Mouse (Mus musculus) retina, postnatal 7 days (tissue): Measurements from ENCODE around the gene Cdc14a.
A peak's percentile ranks its signal among the peaks of the same experiment; 100 is the strongest.

ENCODE experiments used
- DNase-seq: peaks from one replicate; pipeline ENCODE4 v3.0.0-alpha.2; 2012; ENCODE audit warnings: low read depth, low spot score

Cdc14a gene

DNA sequence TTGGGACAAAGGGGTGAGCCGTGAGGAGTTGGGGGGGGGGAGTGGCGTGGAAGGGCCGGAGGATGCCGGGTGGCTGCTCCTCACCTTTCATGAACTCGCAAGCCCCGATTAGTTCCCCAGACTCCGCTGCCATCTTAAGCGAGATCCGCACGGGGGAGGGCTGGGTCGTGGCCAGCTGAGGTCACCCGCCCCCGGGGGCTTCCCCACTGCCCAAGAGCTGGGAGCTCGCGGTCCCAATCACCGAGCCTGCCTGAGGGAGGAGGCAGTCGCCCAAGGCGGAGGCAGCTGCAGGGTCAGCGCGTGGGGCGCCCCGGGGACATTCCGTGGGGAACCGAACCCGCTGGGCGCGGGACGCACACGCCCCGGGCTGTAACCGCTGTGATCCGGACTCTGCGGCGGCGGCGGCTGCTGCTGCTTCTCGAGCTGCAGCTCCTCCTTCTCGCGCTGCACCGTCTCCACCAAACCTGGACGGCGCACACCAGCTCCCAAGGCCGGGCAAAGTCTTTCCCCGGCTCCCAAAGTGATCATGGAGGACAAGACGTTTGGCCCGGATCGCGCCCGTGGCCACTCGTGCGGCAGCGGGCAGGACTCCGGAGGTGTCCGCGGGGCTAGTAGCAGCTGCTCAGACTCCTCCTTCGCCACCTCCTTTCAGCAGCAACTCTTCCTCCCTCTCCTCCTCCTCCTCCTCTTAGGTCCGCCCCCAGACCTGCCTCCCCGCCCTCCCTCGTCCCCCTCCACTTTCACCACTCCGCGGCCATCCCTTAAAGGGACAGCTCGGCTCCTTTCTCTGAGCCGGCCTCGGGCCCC is at the start of gene Cdc14a:
Gene Cdc14a (minus strand): TSS at position 680 of the 807 bp plus-strand sequence.
- peak; percentile 41 for DNase-seq

DNA sequence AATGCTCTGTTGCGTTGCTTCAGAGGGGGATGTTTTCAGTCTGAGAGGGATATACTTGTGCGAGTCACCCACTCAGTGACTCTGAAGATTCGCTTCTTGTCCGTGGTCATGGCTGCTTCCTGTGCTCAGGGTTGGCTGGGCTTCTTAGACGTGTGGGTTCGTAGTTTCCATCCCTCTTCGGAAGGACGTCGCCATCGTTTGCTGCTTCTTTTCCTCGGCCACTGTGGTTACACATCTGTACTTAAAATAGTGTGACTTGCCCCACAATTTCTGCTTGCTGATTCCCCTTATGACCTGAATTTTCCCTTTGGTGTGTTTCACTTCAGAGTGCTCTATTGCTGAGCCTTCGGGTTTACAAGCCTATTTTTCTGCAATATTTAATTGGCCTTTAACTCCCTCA is 41.9 kb upstream of the Cdc14a start:
- DNase-seq, result no peak

DNA sequence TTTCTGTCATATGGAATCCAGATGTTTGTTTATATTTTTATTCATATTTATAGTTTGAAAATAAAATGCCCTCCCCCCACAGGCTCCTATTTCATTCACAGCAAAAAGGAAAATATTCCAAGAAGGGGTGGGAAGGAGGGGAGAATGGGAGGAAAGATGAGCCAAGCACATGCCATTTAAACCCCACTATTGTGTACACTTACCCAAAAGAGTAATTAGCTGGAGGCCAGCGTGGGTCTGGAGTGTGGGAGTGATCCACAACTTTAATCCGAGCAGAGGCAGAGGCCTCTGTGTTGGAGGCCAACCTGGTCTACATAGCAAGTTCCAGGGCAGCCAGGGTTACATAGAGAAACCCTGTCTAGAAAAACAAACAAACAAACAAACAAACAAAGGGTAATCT is 40.5 kb upstream of the Cdc14a start:
- DNase-seq, result no peak

DNA sequence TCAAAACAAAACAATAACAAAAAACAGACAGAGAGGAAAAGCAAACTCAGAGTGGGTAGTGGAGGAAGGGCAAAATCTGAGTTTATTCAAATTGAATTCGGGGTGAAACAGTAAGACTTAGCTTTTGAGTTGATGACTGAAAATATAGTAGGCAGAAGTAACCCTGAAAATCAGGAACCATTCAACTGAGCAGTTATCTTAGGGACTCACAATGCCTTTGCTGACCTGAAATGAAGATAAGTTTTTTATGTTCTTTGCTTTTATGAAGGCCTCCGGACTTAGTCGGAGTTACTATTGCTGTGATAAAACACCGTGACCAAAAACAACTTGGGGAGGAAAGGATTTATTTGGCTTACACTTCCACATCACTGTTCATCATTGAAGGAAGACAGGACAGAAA is 37.2 kb upstream of the Cdc14a start:
- no peak for DNase-seq

DNA sequence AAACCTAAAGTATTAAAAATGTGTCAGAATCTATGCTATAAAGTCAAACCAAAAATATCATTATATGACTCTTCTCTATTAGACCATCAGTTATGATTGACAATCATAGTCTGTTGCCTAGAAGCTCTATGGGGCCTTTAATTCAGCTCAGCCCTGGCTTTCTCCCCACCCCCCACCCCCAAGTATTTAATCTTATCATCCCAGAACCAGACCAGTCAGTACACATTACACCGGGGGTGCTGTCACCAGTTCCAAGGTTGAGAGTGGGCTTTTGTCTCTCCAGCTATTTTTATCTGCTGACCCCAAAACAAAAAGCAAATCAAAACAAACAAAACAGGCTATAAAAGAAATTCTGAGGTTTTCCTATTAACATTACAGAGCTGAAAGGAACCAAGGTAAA is 30.7 kb upstream of the Cdc14a start:
- no peak for DNase-seq

DNA sequence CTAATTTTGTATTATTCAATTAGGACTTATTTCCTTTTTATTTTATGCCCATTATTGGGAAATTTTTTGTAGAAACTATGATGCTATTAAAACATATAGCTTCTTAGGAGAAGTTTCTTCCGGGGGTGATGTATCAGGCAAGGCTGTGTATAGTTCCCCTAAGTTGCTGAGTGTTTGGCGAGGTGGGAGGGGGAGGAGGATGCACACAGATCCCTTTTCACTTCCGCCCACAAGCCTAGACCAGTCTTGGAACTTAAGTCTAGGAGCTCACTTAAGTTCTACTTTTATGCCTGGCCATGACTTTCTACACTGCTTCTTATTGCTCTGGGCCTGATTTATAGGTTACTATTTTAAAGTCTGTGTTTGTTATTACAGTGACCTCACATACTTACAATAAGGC is 26.9 kb upstream of the Cdc14a start:
- no peak for DNase-seq

DNA sequence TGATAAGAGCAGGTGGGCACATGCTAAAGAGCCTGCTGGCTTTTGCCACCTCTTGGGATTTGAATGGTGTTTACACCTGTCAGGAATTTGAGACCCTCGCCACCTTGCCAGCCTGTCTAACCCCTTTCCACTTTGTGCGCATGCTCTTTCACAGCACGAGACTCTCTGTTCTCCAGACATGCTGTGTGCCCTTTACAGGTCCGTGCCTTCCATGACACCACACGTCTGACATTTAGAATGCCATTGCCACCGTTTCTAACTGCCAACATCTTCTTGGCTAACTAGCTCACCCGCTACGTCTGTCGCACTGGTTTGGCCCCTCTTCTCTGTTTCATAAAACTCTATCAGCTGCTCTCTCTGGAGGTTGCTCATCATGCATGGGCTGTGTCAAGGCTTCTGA is 20.5 kb upstream of the Cdc14a start:
- no peak for DNase-seq

DNA sequence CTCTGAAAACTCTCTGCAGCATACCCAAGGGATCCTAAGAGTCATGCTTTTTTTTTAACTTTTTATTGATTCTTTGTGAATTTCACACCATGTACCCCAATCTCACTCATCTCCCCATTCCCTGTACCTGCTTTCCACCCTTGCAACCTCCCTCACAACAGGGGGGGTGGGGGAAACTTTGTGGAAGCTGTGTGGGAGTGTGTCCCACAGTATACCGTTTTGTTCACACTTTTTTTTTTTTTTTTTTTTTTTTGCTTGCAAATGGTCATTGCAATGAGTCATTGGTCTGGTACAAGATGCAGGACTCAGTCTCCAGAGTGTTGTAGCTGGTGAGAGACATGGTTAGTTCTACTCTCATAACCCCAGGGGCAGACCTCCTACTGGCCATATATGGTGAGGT is 19.0 kb upstream of the Cdc14a start:
- DNase-seq, result no peak

DNA sequence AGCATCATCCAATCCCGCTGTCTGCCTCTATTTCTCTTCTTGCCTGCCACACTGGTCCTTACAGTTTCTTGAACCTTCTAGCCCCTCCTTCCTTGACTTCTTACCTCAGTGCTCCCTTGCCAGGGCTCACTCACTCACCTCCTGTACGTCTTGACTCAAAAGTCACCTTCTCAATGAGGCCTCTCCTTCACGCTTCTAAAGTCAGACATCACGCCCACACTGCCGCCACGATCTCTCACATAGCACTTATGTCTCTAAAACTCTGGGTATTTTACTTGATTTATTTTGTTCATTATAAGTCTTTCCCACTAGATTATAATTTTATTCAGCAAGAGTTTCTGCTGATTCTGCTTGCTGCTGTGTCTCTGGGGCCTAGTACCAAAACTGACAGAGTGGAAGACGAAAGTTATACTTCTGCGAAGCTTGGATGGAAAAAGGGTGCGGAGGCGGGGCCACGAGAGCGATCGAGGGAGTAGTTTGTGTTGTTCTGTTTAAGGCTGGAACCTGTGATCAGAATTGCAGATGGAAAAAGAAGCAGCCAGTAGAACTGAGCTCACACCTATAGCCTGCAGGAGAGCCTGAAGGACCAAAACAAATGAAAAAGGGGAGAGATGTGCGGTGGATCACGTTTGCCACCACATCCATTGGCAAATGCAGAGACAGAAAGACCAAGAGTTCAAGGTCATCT is 17.8 kb upstream of the Cdc14a start:
- DNase-seq, result no peak

DNA sequence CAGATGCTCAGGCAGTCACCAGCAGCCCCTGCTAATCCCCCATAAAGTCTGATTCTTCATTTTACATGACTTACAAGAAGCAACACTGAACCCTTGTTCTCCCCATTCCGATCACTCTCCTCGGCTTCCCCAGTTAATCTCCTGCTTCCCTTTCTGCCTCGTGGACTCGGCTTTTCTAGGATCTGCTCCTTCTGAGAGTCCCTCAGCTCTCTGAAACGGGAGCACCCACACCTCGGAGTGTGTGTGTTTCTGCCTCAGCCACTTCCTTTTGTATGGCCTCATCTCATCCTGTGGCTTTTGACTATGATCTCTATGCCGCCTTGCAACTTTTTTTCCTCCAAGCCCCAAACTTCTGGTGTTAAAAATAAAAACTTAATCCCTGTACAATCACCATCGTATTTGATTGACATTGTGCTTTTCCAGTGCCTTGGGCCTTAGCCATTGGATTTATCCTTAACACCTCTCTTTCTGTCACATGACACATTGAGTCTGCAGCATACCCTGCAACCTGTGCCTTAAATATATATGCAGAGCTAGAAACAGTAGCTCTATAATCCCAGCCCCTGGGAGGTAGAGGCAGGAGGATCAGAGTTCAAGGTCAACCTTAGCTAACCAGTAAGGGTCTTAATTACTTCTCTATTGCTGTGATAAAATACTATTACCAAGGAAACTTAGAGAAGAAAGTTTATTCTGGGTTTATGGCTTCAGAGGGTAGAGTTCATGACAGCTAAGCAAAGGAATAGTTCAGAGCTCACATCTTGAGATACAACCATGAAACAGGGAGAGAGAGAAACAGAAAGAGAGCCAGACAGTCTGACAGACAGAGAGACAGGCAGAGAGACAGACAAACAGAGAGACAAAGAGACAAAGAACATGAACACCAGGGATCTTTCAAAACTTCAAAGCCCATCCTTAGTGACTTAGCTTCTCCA is 16.5 kb upstream of the Cdc14a start:
- DNase-seq, result no peak

DNA sequence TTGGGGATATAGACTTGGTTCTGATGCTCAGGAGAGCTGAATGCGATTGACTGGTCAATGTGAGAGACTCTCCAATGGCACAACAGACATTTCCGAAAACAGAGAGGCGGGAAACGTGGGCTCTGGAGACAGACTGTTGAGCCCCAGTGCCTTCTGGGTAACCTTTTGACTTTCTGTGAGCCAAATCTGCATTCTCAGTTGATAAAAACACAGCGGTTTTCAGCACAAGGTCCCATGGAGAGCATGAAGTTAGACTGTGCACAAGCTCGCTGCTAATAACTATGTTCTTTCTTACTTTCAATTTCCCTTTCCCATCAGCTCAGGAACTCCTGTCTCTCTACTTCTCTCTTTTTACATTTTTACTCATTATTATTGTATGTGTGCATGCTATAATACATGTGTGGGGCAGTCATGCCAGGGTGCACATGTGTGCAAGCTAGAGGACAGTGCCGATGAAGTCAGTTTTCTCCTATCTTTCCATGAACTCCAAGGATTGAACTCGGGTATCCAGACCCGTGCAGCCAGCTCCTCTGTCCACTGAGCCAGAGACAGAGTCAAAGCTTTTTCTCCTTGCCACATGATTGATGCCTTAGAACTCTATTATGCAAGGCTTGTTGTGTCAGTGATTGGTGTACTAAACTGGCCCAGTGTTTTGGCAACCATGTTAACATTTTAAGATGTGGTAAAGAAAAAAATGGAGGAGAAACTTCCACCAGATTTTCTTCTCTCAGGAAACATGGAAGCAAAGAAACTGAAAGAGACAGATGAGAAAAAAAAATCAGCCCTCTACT is 13.2 kb upstream of the Cdc14a start:
- no peak for DNase-seq

DNA sequence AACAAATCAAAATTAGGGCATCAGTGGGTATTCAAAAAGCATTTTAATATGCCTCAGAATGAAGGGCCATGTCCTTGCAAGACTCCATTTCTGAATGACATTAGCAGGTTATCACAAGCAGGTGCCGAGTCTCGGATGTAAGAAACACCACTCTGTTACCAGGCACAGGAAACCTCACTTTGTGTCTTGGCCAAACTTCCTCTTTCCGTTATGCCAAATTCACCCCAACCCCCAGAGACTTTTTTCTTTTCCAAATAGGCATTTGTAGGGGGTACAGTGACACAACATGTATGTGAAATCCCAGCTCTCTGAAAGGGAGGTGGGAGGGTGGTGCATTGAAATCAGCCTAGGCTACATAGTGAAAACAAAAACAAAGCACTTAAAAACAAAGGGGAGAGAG is 12.3 kb upstream of the Cdc14a start:
- no peak for DNase-seq

DNA sequence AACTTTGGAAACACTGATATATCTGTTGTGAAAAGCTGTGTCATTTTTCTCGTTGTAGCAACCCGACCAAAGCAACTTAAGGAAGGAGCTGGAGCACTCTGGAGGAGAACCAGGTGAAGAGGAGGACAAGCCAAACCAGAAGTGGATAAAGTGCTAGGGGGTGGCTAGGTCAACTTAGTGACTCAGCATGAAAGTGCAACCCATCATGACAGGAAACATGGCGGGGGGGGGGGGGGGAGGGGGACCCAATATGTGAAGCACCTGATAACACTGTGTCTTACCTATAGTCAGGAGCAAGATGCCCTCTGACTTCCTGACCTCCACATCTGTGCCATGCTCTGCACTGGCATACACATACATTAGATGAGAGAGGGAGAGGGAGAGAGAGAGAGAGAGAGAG is 10.9 kb upstream of the Cdc14a start:
- DNase-seq, result no peak

DNA sequence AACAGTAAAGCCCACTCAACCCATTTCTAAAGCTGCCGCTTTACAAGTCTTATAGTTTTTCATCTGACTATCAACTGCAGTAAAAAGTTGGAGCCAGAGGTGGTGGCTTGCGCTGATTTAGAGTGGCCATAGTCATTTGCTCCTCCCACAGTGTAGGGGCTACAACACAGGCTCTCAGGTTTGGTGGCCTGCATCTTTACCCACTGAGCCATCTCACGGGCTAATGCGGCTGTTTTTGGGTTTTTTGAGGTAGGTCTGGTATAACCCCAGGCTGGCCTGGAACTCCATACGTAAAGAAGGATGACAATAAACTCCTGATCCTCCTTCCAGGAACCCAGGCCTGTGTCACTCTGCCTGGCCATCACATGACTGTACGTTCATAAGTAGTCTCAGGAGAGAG is 2.1 kb upstream of the Cdc14a start:
- DNase-seq, result no peak

DNA sequence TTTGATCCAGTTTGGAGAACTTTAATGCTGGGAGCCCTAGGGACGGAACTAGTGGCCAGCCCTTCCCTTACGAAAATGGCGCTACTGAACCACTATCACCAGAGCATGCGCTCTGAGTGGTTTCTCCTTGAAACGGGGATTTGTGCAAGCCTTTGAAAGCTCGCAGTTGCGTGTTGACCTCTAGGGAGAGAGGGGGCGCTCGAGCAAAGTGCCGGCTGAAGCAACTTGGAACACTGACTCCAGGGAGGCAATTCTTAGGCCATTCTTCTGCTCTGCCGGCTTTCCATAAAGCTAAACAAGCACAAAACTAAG is 1.1 kb upstream of the Cdc14a start:
- DNase-seq, result peak; percentile 79

DNA sequence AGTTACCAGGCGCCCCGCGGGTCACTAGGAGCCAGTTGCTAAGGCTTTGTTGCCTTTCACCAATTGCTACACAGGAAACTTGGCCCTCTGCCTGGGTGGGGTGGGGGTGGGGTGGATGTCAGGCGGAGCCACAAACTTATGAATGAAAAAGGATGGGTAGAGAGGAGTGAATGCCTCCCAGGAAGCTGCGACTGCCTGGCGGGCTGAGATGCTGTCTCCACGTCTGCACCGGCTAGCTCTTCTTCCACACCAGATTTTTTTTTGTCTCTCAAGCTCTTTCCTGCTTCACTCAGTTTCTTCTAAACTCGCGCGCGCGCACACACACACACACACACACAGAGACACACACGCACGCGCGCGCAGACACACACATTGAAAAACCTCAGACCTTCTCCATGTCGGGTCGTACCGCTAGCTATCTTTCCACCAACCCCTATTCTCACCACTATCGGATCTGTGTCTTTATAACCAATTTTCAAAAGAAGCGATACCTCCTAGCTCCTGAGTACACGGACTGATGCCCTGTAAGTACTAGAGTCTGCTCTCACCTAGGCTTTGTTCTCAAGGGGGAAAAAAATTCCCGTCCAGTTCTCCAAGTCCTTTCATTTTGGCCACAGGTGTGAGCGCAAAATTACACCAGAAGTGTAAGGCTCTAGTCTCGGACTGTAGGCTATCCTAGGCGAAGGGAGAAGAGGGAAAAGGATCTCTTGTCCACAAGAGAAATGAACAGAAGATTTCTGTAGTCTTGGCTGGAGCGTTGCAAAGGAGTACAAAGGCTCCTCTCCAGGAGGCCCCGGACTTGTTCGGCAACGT is 534 bp upstream of the Cdc14a start:
- peak; percentile 78 for DNase-seq

DNA sequence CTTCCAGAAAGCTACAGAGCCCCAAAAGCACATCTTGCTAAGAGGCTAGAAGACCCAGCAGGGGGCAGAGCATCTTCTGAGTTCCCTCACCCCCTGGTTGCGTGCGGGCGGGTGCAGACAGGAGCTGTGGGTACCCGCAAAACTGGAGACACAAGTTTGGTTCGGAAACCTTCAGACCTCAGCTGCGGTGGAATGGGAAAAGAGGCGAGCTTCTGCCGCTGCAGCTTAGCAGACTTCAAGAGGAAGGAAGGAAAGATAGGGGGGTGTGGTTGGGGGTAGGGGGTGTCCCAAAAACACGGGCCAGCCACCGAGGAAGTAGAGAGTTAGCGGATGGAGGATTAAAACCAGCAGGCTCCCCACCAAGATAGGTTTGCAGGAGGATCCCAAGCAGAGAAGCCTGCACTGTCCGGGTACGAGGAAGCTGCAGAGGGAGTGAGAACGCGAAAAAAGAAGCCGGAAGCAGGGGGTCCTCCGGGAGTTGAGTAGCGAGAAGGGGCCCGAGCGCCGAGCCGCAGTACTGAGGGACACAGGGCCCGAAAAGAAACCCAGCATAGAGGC is 958 bp downstream of the Cdc14a start:
- DNase-seq, result peak; percentile 13

DNA sequence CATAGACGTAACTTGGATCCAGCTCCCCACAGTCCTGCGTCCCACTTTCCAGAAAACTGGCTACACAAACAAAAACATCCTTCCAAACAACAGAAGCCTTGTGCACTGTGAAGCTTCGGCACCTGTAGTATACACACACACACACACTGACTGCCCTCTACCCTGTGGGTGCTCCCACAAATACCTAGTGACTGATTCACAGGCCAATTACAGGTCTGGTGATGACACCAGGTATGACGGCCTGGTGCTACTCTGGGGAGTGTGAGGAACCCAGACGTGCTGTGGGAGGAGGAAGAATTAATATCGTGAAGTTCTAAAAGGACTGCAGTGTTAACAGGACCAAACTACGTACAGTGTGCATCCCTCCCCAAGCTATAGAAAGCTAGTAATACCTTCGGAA is 1.8 kb downstream of the Cdc14a start:
- no peak for DNase-seq

DNA sequence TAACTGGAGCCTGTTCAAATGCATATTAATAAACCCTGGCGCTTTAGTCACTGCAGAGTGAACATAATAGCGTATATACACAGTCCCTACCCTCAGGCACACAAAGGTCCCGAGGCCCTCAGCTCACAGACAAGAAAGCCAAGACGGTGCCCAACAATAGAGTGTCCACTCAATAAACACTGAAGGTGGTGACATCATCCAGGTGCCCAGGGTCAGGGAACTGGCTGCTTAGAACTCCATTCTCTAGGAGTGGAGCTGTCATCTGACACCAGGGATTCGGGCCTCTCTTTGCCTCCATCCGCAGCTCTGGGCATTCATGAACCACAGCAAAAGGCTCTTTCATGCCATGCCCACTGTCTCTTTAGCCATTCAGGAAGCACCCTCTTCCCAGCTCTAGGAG is 2.7 kb downstream of the Cdc14a start:
- DNase-seq, result no peak

DNA sequence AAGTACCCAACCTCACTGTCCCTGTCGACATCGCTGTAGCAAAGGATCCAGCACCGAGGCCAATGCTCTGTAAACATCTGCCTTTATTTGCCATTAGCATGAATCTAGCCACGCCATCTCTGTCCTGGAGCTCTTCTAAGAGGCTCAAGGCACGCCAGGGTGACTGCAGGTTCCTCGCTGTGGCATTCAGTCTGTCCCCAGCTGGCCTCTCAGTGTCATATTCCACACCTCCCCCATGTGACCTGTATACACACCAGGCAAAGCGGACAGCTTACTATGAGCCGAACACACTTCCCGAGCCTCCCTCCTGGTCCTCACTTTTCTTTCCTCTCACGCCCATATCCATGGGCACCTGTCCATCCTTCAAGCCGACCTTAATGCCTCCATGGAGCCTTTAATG is 4.0 kb downstream of the Cdc14a start:
- DNase-seq, result no peak
